Mouse (Mus musculus) erythroblast, embryonic 14.5 days (primary cell): ENCODE measurements around the gene Fam168b. TPM values are rescaled to one million over a fixed set of nuclear protein-coding genes. Genes with fewer than 3 reads are reported as not detected.
A peak's percentile ranks its signal among the peaks of the same experiment; 100 is the strongest.

Source experiments
- H3K27me3 ChIP-seq: 2 replicates; pipeline ENCODE4 v1.6.1; 2012; ENCODE audit warnings: inconsistent platforms; ENCODE audit not compliant: control insufficient read depth
- H3K36me3 ChIP-seq: 2 replicates; pipeline ENCODE4 v1.6.1; 2012; ENCODE audit warnings: mild to moderate bottlenecking, inconsistent platforms; ENCODE audit not compliant: control insufficient read depth
- H3K4me1 ChIP-seq: 2 replicates; pipeline ENCODE4 v1.6.1; 2012; ENCODE audit warnings: inconsistent platforms; ENCODE audit not compliant: control insufficient read depth
- H3K4me3 ChIP-seq: replicated peaks from 2 replicates; pipeline ENCODE3; 2012; ENCODE audit warnings: moderate library complexity, mild to moderate bottlenecking, inconsistent platforms
- H3K9me3 ChIP-seq: 2 replicates; pipeline ENCODE4 v1.6.1; 2012; ENCODE audit warnings: low read length, inconsistent platforms, mixed read lengths; ENCODE audit not compliant: control insufficient read depth
- GATA1 ChIP-seq: IDR thresholded peaks from 2 replicates; pipeline ENCODE4 v1.6.1; 2012; ENCODE audit warnings: low read length, inconsistent platforms, mixed read lengths
- TAL1 ChIP-seq: IDR thresholded peaks from 3 replicates; pipeline ENCODE4 v1.6.1; 2012; ENCODE audit warnings: low read length, inconsistent platforms, mixed read lengths
- polyA plus RNA-seq: library from polyadenylated mRNA; stranded (reverse); fragments of >175 nt; gene quantifications from 2 replicates; pipeline ENCODE4 v1.2.3, GENCODE M21; 2012

The Fam168b gene
- polyA plus RNA-seq, 1 experiment, result 5.2 TPM

DNA sequence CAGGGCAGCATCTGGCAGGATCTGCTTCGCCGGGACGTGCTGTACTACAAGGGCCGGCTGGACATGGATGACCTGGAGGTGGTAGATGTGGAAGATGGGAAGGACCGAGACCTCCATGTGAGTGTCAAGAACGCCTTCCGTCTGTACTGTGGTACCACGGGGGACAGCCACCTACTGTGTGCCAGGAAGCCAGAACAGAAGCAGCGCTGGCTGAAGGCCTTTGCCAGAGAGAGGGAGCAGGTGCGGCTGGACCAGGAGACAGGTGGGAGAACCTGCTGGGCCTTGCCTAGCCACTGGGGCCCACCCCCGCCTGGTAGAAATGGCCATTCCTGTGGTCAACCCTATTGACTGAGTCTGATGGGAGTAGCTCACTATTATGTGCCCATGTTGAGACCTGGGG is 32.6 kb downstream of the Fam168b start:
- no peak for TF ChIP-seq TAL1
- TF ChIP-seq GATA1, result no peak
- Histone ChIP-seq H3K9me3 (no peaks in the 10 kb centered on the region), H3K4me1 (peaks cover 6% of the 10 kb centered on the region), H3K27me3 (no peaks in the 10 kb centered on the region), H3K4me3 (no peak overlapping the region), H3K36me3 (peaks cover 63% of the 10 kb centered on the region)

DNA sequence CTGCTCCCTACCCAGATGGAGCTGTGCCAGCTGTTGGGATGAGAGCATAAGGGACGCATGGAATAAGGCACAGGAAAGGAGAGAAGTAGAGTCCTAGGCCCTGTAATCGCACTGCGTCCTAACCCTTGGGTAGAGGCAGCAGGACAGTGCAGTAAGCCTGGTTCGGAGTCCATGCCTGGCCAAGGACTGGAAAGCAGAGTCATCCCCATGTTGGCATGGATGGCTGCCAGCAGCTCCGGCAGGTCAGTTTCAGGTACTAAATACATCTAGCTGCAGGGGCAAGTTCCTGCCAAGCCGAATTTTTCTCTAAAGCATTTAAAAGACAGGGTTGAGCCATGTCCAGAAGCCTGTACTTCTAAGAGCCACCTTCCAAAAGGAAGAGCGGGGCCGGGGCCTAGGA is 34.4 kb downstream of the Fam168b start:
- no peaks in the 10 kb centered on the region for H3K27me3 ChIP-seq
- TF ChIP-seq GATA1, result no peak
- no peak for TF ChIP-seq TAL1
- peaks cover 6% of the 10 kb centered on the region for H3K4me1 ChIP-seq
- H3K36me3 ChIP-seq, result peaks cover 45% of the 10 kb centered on the region
- H3K9me3 ChIP-seq, result no peaks in the 10 kb centered on the region
- H3K4me3 ChIP-seq, result no peak overlapping the region

DNA sequence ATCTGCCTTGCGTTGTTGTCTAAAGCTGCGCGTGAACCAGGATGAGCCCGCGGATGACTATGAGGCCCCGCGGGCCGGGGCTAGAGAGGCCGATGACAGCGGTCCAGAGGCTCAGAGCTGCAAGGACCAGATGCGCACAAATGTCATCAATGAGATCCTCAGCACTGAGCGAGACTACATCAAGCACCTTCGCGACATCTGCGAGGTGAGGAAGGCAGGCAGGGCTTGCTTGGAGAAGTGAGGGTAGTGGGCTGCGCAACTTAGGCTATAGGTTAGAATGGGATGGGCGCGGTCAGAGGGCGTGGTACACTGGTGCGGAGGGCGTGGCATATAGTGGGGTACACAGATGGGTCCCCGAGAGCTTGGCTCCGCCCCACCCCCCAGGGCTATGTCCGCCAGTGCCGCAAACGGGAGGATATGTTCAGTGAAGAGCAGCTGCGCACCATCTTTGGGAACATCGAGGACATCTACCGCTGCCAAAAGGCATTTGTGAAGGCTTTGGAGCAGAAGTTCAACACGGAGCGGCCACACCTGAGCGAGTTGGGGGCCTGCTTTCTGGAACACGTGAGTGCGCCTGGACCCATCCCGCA is 36.8 kb downstream of the Fam168b start:
- H3K9me3 ChIP-seq, result no peaks in the 10 kb centered on the region
- TF ChIP-seq TAL1 (no peak), GATA1 (no peak)
- peaks cover 21% of the 10 kb centered on the region for H3K36me3 ChIP-seq
- peaks cover 22% of the 10 kb centered on the region for H3K4me1 ChIP-seq
- no peak overlapping the region for H3K4me3 ChIP-seq
- H3K27me3 ChIP-seq, result no peaks in the 10 kb centered on the region

DNA sequence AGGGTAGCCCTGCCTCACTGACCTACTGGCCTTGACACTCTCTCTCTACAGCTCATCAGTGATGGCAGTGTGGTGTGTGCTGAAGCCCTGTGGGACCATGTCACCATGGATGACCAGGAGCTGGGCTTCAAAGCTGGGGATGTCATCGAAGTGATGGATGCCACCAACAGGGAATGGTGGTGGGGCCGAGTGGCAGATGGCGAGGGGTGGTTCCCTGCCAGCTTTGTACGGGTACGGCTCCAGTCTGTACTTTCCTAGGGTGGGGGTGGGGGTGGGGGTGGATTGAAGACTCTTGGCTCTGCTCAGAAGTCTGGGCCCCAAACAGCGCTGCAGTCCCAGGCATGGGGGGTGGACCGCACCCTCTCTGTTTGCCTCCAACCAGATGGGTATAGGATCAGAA is 38.0 kb downstream of the Fam168b start:
- Histone ChIP-seq H3K4me3 (no peak overlapping the region), H3K27me3 (no peaks in the 10 kb centered on the region), H3K36me3 (peaks cover 9% of the 10 kb centered on the region), H3K9me3 (no peaks in the 10 kb centered on the region), H3K4me1 (peaks cover 23% of the 10 kb centered on the region)
- no peak for TF ChIP-seq TAL1
- no peak for TF ChIP-seq GATA1

DNA sequence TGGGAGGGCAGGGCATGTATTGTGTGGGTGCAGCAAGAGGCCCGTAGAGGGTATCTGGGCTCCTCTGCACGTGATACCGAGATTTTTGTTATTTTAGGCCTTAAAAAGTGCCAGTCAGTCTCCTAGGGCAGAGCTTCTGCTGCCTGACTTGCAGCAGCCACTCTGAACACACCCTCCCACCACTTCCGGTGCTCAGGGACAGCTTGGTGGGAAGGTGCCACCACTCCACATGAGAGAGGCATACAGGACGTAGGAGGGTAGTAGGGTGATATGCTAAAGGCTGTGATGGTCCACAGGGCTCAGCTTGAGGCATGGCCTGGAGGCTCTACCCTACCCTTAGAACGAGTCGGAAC is 40.6 kb downstream of the Fam168b start:
- no peak for TF ChIP-seq GATA1
- no peak for TF ChIP-seq TAL1
- H3K4me1 ChIP-seq, result peaks cover 26% of the 10 kb centered on the region
- H3K27me3 ChIP-seq, result no peaks in the 10 kb centered on the region

DNA sequence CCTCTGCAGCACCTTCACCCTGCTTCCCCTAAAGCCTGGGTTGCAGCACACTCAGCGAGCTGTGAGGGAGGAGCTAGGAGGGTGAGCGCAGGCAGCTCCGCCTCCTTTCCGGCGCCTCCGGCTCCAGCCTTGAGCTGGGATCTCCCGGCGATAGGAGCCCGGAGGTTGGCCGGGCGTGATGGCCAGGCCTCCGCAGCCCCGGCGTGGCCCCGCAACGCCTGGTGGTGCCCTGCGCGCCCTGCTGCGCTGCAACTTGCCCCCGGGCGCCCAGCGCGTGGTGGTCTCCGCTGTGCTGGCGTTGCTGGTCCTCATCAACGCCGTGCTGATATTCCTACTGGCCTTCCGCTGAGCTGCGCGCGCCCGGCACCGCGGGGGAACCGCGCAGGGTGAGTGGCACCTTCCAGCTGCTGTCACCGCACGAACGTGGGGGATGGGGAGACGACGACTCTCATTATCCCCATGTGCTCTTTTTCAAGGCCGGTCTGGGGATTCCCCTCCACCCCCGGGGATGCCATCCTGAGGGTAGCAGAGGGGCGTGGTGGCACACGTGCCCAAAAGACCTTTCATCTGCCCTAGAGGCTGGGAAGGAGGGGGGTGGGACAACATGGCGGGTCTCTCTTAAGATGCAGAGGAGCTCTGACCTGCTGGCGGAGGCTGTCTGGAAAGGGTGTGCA is 41.1 kb downstream of the Fam168b start:
- no peaks in the 10 kb centered on the region for H3K36me3 ChIP-seq
- peaks cover 26% of the 10 kb centered on the region for H3K4me1 ChIP-seq
- TF ChIP-seq GATA1 (no peak), TAL1 (no peak)
- no peaks in the 10 kb centered on the region for H3K27me3 ChIP-seq
- H3K9me3 ChIP-seq, result no peaks in the 10 kb centered on the region
- peak overlapping the region; percentile 65 for H3K4me3 ChIP-seq

More for the DNA sequence above, 40.6 kb downstream of the Fam168b start:
- Histone ChIP-seq H3K9me3 (no peaks in the 10 kb centered on the region), H3K36me3 (no peaks in the 10 kb centered on the region; the same call in 1 of the 2 replicates), H3K4me3 (peak overlapping the region; percentile 65)

DNA sequence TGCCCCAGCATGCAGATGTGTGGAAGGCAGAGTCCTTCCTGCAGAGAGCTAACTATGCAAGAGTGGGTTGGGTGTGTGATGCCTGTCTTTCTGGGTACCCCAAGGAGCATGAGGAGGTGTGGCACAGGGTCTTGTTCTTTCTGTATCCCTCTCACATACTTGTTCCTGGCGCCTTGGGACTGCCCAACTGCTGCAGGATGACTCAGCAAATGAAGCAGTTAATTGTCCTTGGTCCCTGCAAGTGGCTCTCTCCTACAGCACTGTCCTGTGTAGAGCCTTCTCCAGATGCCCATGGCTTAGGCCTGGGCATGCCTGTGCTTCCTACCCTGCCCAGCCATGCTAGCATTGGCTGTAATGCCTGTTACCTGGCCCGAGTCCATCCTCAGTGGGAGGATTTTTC is 43.7 kb downstream of the Fam168b start:
- no peaks in the 10 kb centered on the region for H3K36me3 ChIP-seq
- TF ChIP-seq TAL1, result no peak
- no peak for TF ChIP-seq GATA1
- H3K4me3 ChIP-seq, result no peak overlapping the region
- no peaks in the 10 kb centered on the region for H3K27me3 ChIP-seq
- H3K9me3 ChIP-seq, result no peaks in the 10 kb centered on the region
- H3K4me1 ChIP-seq, result peaks cover 20% of the 10 kb centered on the region

DNA sequence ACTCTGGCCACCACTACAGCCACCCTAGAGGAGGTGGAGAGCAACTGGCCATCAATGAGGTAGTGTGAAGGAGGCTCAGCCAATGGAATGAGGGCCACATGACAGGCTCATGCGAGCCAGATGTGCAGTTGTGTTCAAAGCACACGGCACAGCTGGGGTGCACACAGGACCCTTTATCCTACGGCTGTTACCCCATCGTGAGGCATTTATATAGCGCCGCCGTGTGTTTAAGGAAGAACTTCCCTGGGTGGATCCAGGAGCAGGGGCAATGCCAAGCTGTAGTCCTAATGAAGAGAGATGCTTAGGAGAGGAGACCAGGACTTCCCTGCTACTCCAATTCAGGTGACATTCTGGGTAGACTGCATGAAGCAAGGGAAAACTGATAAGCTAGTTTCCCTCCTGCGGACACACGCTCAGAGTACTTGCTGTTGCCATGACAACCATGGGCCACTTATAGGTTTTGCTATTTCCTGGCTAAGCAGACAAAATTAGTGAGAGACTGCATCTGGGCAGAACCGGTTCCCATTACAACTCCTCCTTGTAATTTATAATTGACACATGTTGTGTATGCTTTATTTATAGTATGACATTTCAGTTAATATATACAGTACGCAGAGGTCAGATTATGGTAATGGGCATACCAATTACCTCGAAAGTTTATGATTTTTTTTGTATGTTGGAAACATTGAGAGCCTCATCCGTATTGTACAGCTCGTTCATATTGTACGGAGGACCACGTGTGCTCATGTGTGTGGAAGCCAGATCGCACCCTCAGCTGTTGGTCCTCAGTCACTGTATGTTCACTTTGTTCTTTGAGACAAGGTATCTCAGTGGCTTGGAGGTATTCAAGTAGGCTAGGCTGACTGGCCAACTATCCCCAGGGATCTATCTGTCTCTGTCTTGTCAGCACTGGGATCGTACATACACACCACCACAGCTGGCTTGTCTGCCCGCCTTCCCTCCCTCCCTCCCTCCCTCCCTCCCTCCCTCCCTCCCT is 49.3 kb downstream of the Fam168b start:
- Histone ChIP-seq H3K4me3 (no peak overlapping the region), H3K36me3 (no peaks in the 10 kb centered on the region), H3K9me3 (no peaks in the 10 kb centered on the region), H3K27me3 (no peaks in the 10 kb centered on the region), H3K4me1 (no peaks in the 10 kb centered on the region)
- TF ChIP-seq GATA1 (no peak), TAL1 (no peak)

DNA sequence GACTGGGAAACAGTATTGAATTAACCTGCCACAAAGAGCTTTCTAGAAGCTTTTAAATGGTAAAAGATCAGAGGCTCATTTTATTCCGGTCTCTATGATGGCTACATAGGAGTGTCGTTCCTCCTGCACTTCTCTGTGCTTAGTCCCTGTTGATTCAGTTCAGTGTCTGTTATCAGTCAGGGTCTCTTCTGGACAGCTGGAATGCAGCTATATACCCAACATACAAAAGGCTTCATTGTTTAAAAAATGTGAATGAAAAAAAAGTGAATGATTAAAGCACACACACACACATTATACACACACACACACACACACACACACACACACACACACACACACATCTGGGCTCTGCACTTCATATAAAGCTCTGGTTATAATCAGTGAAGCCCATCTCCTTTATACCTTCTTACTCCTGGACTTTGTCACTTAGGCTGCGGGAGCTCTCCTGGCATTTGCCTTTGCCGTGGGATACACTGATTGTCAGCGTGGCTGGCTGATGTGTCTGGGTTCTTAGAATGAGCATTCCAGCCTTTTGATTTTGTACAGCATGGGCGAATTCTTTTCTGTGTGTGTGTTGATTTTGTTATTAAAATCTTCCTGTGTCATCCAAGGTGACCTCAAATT is 59.2 kb downstream of the Fam168b start:
- Histone ChIP-seq H3K4me3 (no peak overlapping the region), H3K9me3 (no peaks in the 10 kb centered on the region), H3K36me3 (no peaks in the 10 kb centered on the region), H3K4me1 (no peaks in the 10 kb centered on the region), H3K27me3 (no peaks in the 10 kb centered on the region)
- no peak for TF ChIP-seq TAL1
- no peak for TF ChIP-seq GATA1
